Mouse (Mus musculus) heart, postnatal 4 days (tissue): ENCODE results near the gene Pou2f3. TPM values are rescaled to one million over a fixed set of nuclear protein-coding genes. Genes with fewer than 3 reads are reported as not detected.

Source experiments
- DNase-seq: peaks from one replicate; pipeline ENCODE4 v3.0.0; 2021
- total RNA-seq, 2 experiments: library from RNA; stranded (reverse); gene quantifications; 2 replicates each; pipeline ENCODE4 v1.2.3; 2021

The Pou2f3 gene
- total RNA-seq, 2 experiments from 2014 or later, result 0.11 to 0.17 TPM

DNA sequence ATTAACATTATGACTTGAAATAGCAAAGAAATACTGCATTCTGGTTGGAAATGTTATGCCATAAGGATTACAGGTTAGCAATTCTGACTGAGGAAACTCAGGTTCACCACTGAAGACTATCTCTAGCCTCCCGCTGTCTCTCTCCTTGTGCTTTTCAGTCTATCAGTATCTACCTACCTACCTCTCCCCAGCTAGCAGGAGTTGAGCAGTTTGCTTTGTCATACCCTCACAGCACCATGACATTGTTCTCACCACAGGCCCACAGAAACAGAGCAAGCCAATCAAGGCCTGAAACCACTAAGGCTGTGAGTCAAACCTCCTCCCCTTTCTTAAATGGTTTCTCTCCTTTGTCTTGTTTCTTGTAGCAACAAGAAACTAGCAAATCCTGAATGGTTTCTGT, 135.6 kb downstream of the Pou2f3 start:
- DNase-seq, result no peak

Other genes with a start within 250 kb of the Pou2f3 start
- 100 to 1,000 TPM; 139 to 150 TPM for gene Arhgef12, start 103.1 kb downstream of the Pou2f3 start, total RNA-seq
- gene Tmem136, start 93.8 kb downstream of the Pou2f3 start, total RNA-seq, result 10 to 100 TPM; 11.9 to 12.7 TPM
- gene Oaf, start 29.5 kb upstream of the Pou2f3 start, total RNA-seq, result 10 to 100 TPM; 22.1 to 27.7 TPM
- gene Trim29, start 100.5 kb upstream of the Pou2f3 start, total RNA-seq, result under 1 TPM in 1 of 2 experiments, not detected in 1; 0.19 TPM